Mouse (Mus musculus): ENCODE data around the gene Plpp7. TPM values are rescaled to one million over a fixed set of nuclear protein-coding genes. Genes with fewer than 3 reads are reported as not detected.
A peak's percentile ranks its signal among the peaks of the same experiment; 100 is the strongest.

Plpp7 gene
- polyA plus RNA-seq, 1 experiment from 2014 or later = 5.7 TPM

DNA sequence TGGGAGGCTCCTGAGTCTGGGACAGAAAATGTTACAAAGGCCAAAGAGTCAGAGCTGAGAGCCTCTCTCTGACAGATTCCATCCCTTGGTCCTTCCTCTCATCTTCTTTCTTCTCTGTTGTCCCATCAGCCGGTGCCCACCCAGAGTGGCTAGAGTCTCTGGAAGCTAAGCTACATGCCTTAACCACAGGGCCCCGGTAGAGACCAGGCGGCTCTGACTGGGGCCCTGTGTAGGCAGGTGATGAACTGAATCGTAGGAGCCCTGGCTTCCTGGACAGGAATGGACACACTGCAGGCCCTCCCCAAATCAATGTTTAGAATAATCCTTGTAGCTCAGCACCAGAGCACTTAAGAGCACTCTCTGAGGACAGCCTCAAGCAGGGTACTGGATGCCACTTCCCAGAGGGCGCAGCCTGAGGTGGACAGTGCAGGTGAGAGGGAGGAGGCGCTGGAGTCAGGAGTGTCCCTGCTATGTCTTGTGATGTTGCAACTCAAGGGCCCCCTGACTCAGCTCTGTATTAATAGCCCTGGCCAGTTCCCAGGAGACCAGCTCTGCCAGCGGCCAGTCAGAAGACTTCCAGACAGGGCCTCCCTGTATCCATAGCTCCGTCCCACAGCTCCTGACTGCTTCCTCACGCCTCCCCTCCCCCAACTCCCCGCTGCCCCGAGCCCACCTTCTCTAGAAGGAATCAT lies 34.2 kb downstream of the Plpp7 start:
- Histone ChIP-seq H3K9ac (0 out of 2 replicates have a peak overlapping the region, but pooled peaks have one; percentile 46), H3K27me3 (peaks cover 3% of the 10 kb centered on the region; the same call in 1 of the 2 replicates), H3K27ac (0 out of 2 replicates have a peak overlapping the region, but pooled peaks have one; percentile 7), H3K4me3 (no peak overlapping the region), H3K36me3 (no peaks in the 10 kb centered on the region), H3K9me3 (no peaks in the 10 kb centered on the region), H3K4me2 (no peak overlapping the region), H3K4me1 (no peaks in the 10 kb centered on the region)
- 59% methylated on average over 11 of the region's 11 CpGs for WGBS
- no peak for ATAC-seq (ENCODE audit: insufficient number of reproducible peaks, insufficient read depth, low FRiP score, low TSS enrichment, low read depth)

- Histone ChIP-seq H3K4me2 (0 out of 2 replicates have a peak overlapping the region, but pooled peaks have one; percentile 14), H3K4me1 (no peaks in the 10 kb centered on the region), H3K27ac (no peak overlapping the region), H3K4me3 (no peak overlapping the region), H3K9ac (no peak overlapping the region), H3K27me3 (peaks cover 3% of the 10 kb centered on the region; the same call in 1 of the 2 replicates), H3K9me3 (no peaks in the 10 kb centered on the region), H3K36me3 (no peaks in the 10 kb centered on the region)
- no peak for ATAC-seq (ENCODE audit: insufficient number of reproducible peaks, insufficient read depth, low FRiP score, low TSS enrichment, low read depth)
- WGBS = 33% methylated on average over 6 of the region's 6 CpGs
Measured at GRCm38 (mm10) chr2:32130435-32130834, 35.1 kb downstream of the Plpp7 start.

DNA sequence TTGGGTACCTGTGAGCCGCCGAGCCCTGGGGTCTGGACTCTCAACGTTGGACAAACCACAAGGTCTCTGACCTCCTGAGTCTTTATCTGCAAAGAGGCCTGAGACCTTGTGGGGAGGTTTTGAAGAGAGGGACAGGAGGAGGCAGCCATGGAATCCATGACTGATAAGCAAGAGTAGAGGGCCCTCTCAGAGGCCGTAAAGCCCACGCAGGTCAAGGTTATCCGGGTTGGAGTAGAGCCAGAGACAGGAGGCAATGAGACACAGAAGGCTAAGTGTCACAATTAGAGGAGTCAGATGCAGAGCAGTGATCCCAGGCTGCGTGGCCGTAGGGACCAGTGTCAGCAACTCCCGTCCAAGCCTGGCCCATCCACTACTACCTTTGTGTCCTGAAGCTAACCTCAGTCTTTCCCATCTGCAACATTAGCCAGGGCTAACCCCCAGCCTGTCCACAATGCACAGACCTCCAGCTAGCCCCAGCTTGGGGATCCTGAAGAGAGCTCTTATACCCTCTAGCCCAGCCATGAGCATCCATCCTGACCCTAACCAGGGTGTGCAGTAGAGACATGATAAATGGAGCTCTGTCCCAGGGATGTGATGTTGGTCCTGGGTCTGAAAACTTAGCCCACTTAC lies 36.0 kb downstream of the Plpp7 start:
- Histone ChIP-seq H3K9me3 (no peaks in the 10 kb centered on the region), H3K4me3 (no peak overlapping the region), H3K27ac (no peak overlapping the region), H3K36me3 (no peaks in the 10 kb centered on the region), H3K27me3 (peaks cover 3% of the 10 kb centered on the region; the same call in 1 of the 2 replicates), H3K4me1 (no peaks in the 10 kb centered on the region), H3K4me2 (no peak overlapping the region), H3K9ac (no peak overlapping the region)
- ATAC-seq (ENCODE audit: insufficient number of reproducible peaks, insufficient read depth, low FRiP score, low TSS enrichment, low read depth) = no peak
- 86% methylated on average over 9 of the region's 9 CpGs for WGBS

- Histone ChIP-seq H3K4me2 (peak overlapping the region; percentile 32), H3K9me3 (no peaks in the 10 kb centered on the region), H3K4me3 (no peak overlapping the region), H3K27me3 (peaks cover 3% of the 10 kb centered on the region; the same call in 1 of the 2 replicates), H3K9ac (no peak overlapping the region), H3K27ac (no peak overlapping the region), H3K36me3 (no peaks in the 10 kb centered on the region), H3K4me1 (peaks cover 1% of the 10 kb centered on the region; the same call in 1 of the 2 replicates)
- no peak for ATAC-seq (ENCODE audit: insufficient number of reproducible peaks, insufficient read depth, low FRiP score, low TSS enrichment, low read depth)
- WGBS = 61% methylated on average over 6 of the region's 6 CpGs
Measured at GRCm38 (mm10) chr2:32131866-32132566, 36.7 kb downstream of the Plpp7 start.

DNA sequence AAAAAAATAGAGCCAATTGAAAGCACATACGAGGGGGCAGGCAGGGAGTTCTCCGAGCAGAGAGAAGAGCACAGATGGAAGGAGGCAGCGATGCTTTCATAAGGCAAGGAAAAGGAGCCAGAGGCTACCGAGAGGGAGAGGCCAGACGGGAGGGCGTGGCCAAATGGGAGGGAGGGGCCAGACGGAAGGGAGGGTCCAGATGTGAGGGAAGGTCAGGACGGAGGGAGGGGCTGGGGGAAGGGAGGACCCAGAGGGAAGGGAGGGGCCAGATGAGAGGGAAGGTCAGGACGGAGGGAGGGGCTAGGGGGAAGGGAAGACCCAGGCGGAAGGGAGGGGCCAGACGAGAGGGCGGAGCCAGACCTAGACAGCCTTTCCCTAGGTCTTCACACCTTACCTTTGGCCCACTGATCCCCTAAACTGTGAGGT lies 37.3 kb downstream of the Plpp7 start:
- no peaks in the 10 kb centered on the region for H3K9me3 ChIP-seq
- ATAC-seq (ENCODE audit: insufficient number of reproducible peaks, insufficient read depth, low FRiP score, low TSS enrichment, low read depth) = no peak
- peaks cover 3% of the 10 kb centered on the region; the same call in 1 of the 2 replicates for H3K27me3 ChIP-seq
- H3K27ac ChIP-seq = no peak overlapping the region
- 4% methylated on average over 12 of the region's 12 CpGs for WGBS
- no peak overlapping the region for H3K4me3 ChIP-seq
- no peaks in the 10 kb centered on the region for H3K36me3 ChIP-seq
- H3K9ac ChIP-seq = no peak overlapping the region
- peak overlapping the region; percentile 32 for H3K4me2 ChIP-seq
- peaks cover 5% of the 10 kb centered on the region; the same call in 1 of the 2 replicates for H3K4me1 ChIP-seq

GRCm38 (mm10) chr2:32134039-32134438 lies 38.7 kb downstream of the Plpp7 start:
- Histone ChIP-seq H3K4me2 (no peak overlapping the region), H3K27ac (no peak overlapping the region), H3K4me3 (no peak overlapping the region), H3K27me3 (no peaks in the 10 kb centered on the region), H3K9me3 (no peaks in the 10 kb centered on the region), H3K36me3 (no peaks in the 10 kb centered on the region), H3K9ac (no peak overlapping the region), H3K4me1 (peaks cover 11% of the 10 kb centered on the region; the same call in 1 of the 2 replicates)
- 7% methylated on average over 2 of the region's 2 CpGs for WGBS
- no peak for ATAC-seq (ENCODE audit: insufficient number of reproducible peaks, insufficient read depth, low FRiP score, low TSS enrichment, low read depth)

GRCm38 (mm10) chr2:32137667-32138266 lies 42.4 kb downstream of the Plpp7 start:
- Histone ChIP-seq H3K4me3 (peak overlapping the region; percentile 66), H3K27ac (peak overlapping the region; percentile 96), H3K36me3 (no peaks in the 10 kb centered on the region), H3K9me3 (no peaks in the 10 kb centered on the region), H3K9ac (peak overlapping the region; percentile 84), H3K4me2 (peak overlapping the region; percentile 91), H3K4me1 (peaks cover 11% of the 10 kb centered on the region; the same call in 1 of the 2 replicates), H3K27me3 (no peaks in the 10 kb centered on the region)
- under 1% methylated on average over 40 of the region's 40 CpGs for WGBS
- peak; percentile 92 for ATAC-seq (ENCODE audit: insufficient number of reproducible peaks, insufficient read depth, low FRiP score, low TSS enrichment, low read depth)

DNA sequence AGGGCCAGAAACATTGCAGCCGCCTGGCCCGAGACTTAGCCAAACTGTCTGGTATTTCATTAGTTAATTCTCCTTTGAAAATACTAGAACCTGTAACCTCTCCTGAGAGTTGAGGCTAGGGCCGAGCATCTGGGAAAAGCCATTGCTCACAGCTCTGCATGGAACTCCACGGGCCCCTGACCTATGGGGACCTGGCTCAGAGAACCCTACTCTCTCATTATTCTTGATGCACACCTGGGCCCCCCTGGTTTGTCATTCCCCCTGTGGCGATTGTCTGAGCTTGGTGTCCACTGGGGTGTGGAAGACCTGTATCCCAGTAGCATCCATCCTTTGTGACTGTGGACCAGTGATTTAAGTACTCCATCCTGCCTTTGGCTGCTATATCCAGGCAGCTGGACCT lies 44.0 kb downstream of the Plpp7 start:
- 72% methylated on average over 5 of the region's 5 CpGs for WGBS
- no peaks in the 10 kb centered on the region for H3K9me3 ChIP-seq
- H3K4me3 ChIP-seq = no peak overlapping the region
- peaks cover 11% of the 10 kb centered on the region; the same call in 1 of the 2 replicates for H3K4me1 ChIP-seq
- no peak overlapping the region for H3K27ac ChIP-seq
- H3K27me3 ChIP-seq = no peaks in the 10 kb centered on the region
- no peak overlapping the region for H3K4me2 ChIP-seq
- 0 out of 2 replicates have a peak overlapping the region, but pooled peaks have one; percentile 4 for H3K9ac ChIP-seq
- ATAC-seq (ENCODE audit: insufficient number of reproducible peaks, insufficient read depth, low FRiP score, low TSS enrichment, low read depth) = no peak
- no peaks in the 10 kb centered on the region for H3K36me3 ChIP-seq

DNA sequence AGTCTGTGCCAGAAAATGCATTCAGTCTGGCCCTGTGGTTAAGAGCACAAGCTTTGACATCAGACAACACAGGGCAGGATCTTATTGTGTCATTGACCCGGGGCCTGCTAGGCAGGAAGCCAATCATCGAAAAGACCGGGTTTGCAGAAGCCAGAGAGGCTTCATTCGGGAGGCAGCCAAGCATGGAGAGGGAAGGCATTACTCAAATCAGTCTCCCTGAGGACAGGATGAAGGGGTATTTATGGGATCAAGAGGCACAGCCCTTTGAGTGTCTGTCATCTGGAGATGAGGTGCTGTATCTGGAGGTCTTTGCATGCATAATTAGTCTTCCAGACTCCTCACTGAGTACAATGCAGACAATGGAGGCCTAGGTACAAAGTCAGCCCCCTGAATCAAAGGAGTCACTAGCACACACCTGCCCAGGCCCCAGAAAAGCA lies 45.2 kb downstream of the Plpp7 start:
- no peak overlapping the region for H3K27ac ChIP-seq
- H3K9me3 ChIP-seq = no peaks in the 10 kb centered on the region
- no peak overlapping the region for H3K9ac ChIP-seq
- H3K4me1 ChIP-seq = peaks cover 11% of the 10 kb centered on the region; the same call in 1 of the 2 replicates
- H3K4me2 ChIP-seq = no peak overlapping the region
- H3K36me3 ChIP-seq = no peaks in the 10 kb centered on the region
- H3K4me3 ChIP-seq = no peak overlapping the region
- H3K27me3 ChIP-seq = no peaks in the 10 kb centered on the region
- no peak for ATAC-seq (ENCODE audit: insufficient number of reproducible peaks, insufficient read depth, low FRiP score, low TSS enrichment, low read depth)
- 32% methylated on average over 4 of the region's 4 CpGs for WGBS

- H3K4me2 ChIP-seq = no peak overlapping the region
- no peaks in the 10 kb centered on the region for H3K9me3 ChIP-seq
- H3K4me1 ChIP-seq = peaks cover 11% of the 10 kb centered on the region; the same call in 1 of the 2 replicates
- no peaks in the 10 kb centered on the region for H3K27me3 ChIP-seq
- no peaks in the 10 kb centered on the region for H3K36me3 ChIP-seq
- ATAC-seq (ENCODE audit: insufficient number of reproducible peaks, insufficient read depth, low FRiP score, low TSS enrichment, low read depth) = no peak
- H3K9ac ChIP-seq = no peak overlapping the region
- WGBS = 81% methylated on average over 6 of the region's 6 CpGs
- H3K27ac ChIP-seq = no peak overlapping the region
- no peak overlapping the region for H3K4me3 ChIP-seq
Measured at GRCm38 (mm10) chr2:32141602-32142001, 46.3 kb downstream of the Plpp7 start.

GRCm38 (mm10) chr2:32142368-32142767 lies 47.0 kb downstream of the Plpp7 start:
- no peaks in the 10 kb centered on the region for H3K36me3 ChIP-seq
- no peaks in the 10 kb centered on the region for H3K9me3 ChIP-seq
- no peak overlapping the region for H3K27ac ChIP-seq
- H3K27me3 ChIP-seq = no peaks in the 10 kb centered on the region
- ATAC-seq (ENCODE audit: insufficient number of reproducible peaks, insufficient read depth, low FRiP score, low TSS enrichment, low read depth) = no peak
- WGBS = 62% methylated on average over 6 of the region's 6 CpGs
- no peak overlapping the region for H3K9ac ChIP-seq
- peaks cover 6% of the 10 kb centered on the region; the same call in 1 of the 2 replicates for H3K4me1 ChIP-seq
- no peak overlapping the region for H3K4me3 ChIP-seq
- no peak overlapping the region for H3K4me2 ChIP-seq
